Mouse (Mus musculus): ENCODE measurements around the gene Gmpr. TPM values are rescaled to one million over a fixed set of nuclear protein-coding genes. Genes with fewer than 3 reads are reported as not detected.
A peak's percentile ranks its signal among the peaks of the same experiment; 100 is the strongest.

Gene Gmpr
- total and polyA plus RNA-seq, 3 experiments = 139 to 171 (median 158) TPM

- Histone ChIP-seq H3K79me2 (replicated peaks; ENCODE audit: control insufficient read depth, insufficient read depth, low read length) (no peaks in the 10 kb centered on the region), H3K9ac (ENCODE audit: low read depth, low read length) (no peak overlapping the region), H3K4me3 (no peak overlapping the region), H3K4me1 (ENCODE audit: control insufficient read depth, insufficient read depth, low read length) (no peaks in the 10 kb centered on the region), H3K36me3 (ENCODE audit: control insufficient read depth, insufficient read depth, low read length) (peaks cover 5% of the 10 kb centered on the region; the same call in 1 of the 2 replicates), H3K27me3 (ENCODE audit: control insufficient read depth, insufficient read depth, low read length) (no peaks in the 10 kb centered on the region), H3K27ac (no peak overlapping the region)
- WGBS = 63% methylated on average over 5 of the region's 5 CpGs
- TF ChIP-seq POLR2A (IDR thresholded peaks at IDR 0.05; ENCODE audit: insufficient read depth, low read depth, low read length) (no peak), CTCF (IDR thresholded peaks at IDR 0.05) (no peak), EP300 (IDR thresholded peaks at IDR 0.05; ENCODE audit: insufficient read depth, low read depth, low read length) (no peak)
- no peak for DNase-seq
- intact Hi-C loops (cut with DNase I) = no loop called here
Measured at GRCm38 (mm10) chr13:45547549-45547948, 40.3 kb downstream of the Gmpr start.

- DNase-seq = no peak
- Histone ChIP-seq H3K36me3 (ENCODE audit: control insufficient read depth, insufficient read depth, low read length) (peaks cover 2% of the 10 kb centered on the region; the same call in 1 of the 2 replicates), H3K9ac (ENCODE audit: low read depth, low read length) (no peak overlapping the region), H3K27me3 (ENCODE audit: control insufficient read depth, insufficient read depth, low read length) (no peaks in the 10 kb centered on the region), H3K4me1 (ENCODE audit: control insufficient read depth, insufficient read depth, low read length) (no peaks in the 10 kb centered on the region), H3K4me3 (no peak overlapping the region), H3K79me2 (replicated peaks; ENCODE audit: control insufficient read depth, insufficient read depth, low read length) (no peaks in the 10 kb centered on the region), H3K27ac (no peak overlapping the region)
- no peak for TF ChIP-seq CTCF (IDR thresholded peaks at IDR 0.05)
- TF ChIP-seq EP300 (IDR thresholded peaks at IDR 0.05; ENCODE audit: insufficient read depth, low read depth, low read length) = no peak
- no peak for TF ChIP-seq POLR2A (IDR thresholded peaks at IDR 0.05; ENCODE audit: insufficient read depth, low read depth, low read length)
- WGBS = 57% methylated on average over 7 of the region's 7 CpGs
- intact Hi-C loops (cut with DNase I) = no loop called here
Measured at GRCm38 (mm10) chr13:45553674-45554073, 46.4 kb downstream of the Gmpr start.

GRCm38 (mm10) chr13:45558367-45558766, 51.1 kb downstream of the Gmpr start:
- 87% methylated on average over 4 of the region's 4 CpGs for WGBS
- TF ChIP-seq CTCF (IDR thresholded peaks at IDR 0.05) = no peak
- no peak for TF ChIP-seq POLR2A (IDR thresholded peaks at IDR 0.05; ENCODE audit: insufficient read depth, low read depth, low read length)
- TF ChIP-seq EP300 (IDR thresholded peaks at IDR 0.05; ENCODE audit: insufficient read depth, low read depth, low read length) = no peak
- intact Hi-C loops (cut with DNase I) = no loop called here
- no peak overlapping the region for H3K27ac ChIP-seq
- no peaks in the 10 kb centered on the region for H3K79me2 ChIP-seq (replicated peaks; ENCODE audit: control insufficient read depth, insufficient read depth, low read length)
- DNase-seq = no peak
- no peak overlapping the region for H3K9ac ChIP-seq (ENCODE audit: low read depth, low read length)
- H3K4me3 ChIP-seq = no peak overlapping the region
- peaks cover 7% of the 10 kb centered on the region for H3K36me3 ChIP-seq (ENCODE audit: control insufficient read depth, insufficient read depth, low read length)
- peaks cover 4% of the 10 kb centered on the region; the same call in 1 of the 2 replicates for H3K4me1 ChIP-seq (ENCODE audit: control insufficient read depth, insufficient read depth, low read length)
- H3K27me3 ChIP-seq (ENCODE audit: control insufficient read depth, insufficient read depth, low read length) = no peaks in the 10 kb centered on the region

- Histone ChIP-seq H3K79me2 (replicated peaks; ENCODE audit: control insufficient read depth, insufficient read depth, low read length) (no peaks in the 10 kb centered on the region), H3K9ac (ENCODE audit: low read depth, low read length) (no peak overlapping the region), H3K36me3 (ENCODE audit: control insufficient read depth, insufficient read depth, low read length) (peaks cover 7% of the 10 kb centered on the region), H3K27me3 (ENCODE audit: control insufficient read depth, insufficient read depth, low read length) (no peaks in the 10 kb centered on the region), H3K4me3 (no peak overlapping the region), H3K4me1 (ENCODE audit: control insufficient read depth, insufficient read depth, low read length) (peaks cover 4% of the 10 kb centered on the region; the same call in 1 of the 2 replicates), H3K27ac (no peak overlapping the region)
- intact Hi-C loops (cut with DNase I) = no loop called here
- no peak for TF ChIP-seq CTCF (IDR thresholded peaks at IDR 0.05)
- WGBS = 84% methylated on average over 3 of the region's 3 CpGs
- DNase-seq = no peak
Measured at GRCm38 (mm10) chr13:45559258-45559657, 52.0 kb downstream of the Gmpr start.

GRCm38 (mm10) chr13:45560543-45560942, 53.3 kb downstream of the Gmpr start:
- H3K4me3 ChIP-seq = no peak overlapping the region
- H3K79me2 ChIP-seq (replicated peaks; ENCODE audit: control insufficient read depth, insufficient read depth, low read length) = no peaks in the 10 kb centered on the region
- H3K27me3 ChIP-seq (ENCODE audit: control insufficient read depth, insufficient read depth, low read length) = no peaks in the 10 kb centered on the region
- H3K27ac ChIP-seq = no peak overlapping the region
- intact Hi-C loops (cut with DNase I) = no loop called here
- no peak overlapping the region for H3K9ac ChIP-seq (ENCODE audit: low read depth, low read length)
- DNase-seq = no peak
- TF ChIP-seq EP300 (IDR thresholded peaks at IDR 0.05; ENCODE audit: insufficient read depth, low read depth, low read length) = no peak
- TF ChIP-seq CTCF (IDR thresholded peaks at IDR 0.05) = peak; percentile 66
- peaks cover 4% of the 10 kb centered on the region; the same call in 1 of the 2 replicates for H3K4me1 ChIP-seq (ENCODE audit: control insufficient read depth, insufficient read depth, low read length)
- 70% methylated on average over 7 of the region's 7 CpGs for WGBS
- H3K36me3 ChIP-seq (ENCODE audit: control insufficient read depth, insufficient read depth, low read length) = peaks cover 7% of the 10 kb centered on the region

- Histone ChIP-seq H3K27me3 (ENCODE audit: control insufficient read depth, insufficient read depth, low read length) (no peaks in the 10 kb centered on the region), H3K27ac (peak overlapping the region; percentile 43), H3K4me1 (ENCODE audit: control insufficient read depth, insufficient read depth, low read length) (peaks cover 4% of the 10 kb centered on the region; the same call in 1 of the 2 replicates), H3K79me2 (replicated peaks; ENCODE audit: control insufficient read depth, insufficient read depth, low read length) (no peaks in the 10 kb centered on the region), H3K36me3 (ENCODE audit: control insufficient read depth, insufficient read depth, low read length) (peaks cover 7% of the 10 kb centered on the region), H3K9ac (ENCODE audit: low read depth, low read length) (no peak overlapping the region), H3K4me3 (no peak overlapping the region)
- no peak for TF ChIP-seq CTCF (IDR thresholded peaks at IDR 0.05)
- no peak for TF ChIP-seq EP300 (IDR thresholded peaks at IDR 0.05; ENCODE audit: insufficient read depth, low read depth, low read length)
- TF ChIP-seq POLR2A (IDR thresholded peaks at IDR 0.05; ENCODE audit: insufficient read depth, low read depth, low read length) = no peak
- intact Hi-C loops (cut with DNase I) = no loop called here
- DNase-seq = no peak
- 68% methylated on average over 9 of the region's 9 CpGs for WGBS
Measured at GRCm38 (mm10) chr13:45562011-45562410, 54.8 kb downstream of the Gmpr start.

All from heart, adult 2 months (tissue).